Mouse (Mus musculus): ENCODE data around the gene Lgals9.
A peak's percentile ranks its signal among the peaks of the same experiment; 100 is the strongest.

The Lgals9 gene

GRCm38 (mm10) chr11:78976731-78977510 lies 7.8 kb downstream of the Lgals9 start:
- no peak for DNase-seq (ENCODE audit: low spot score in 2 of 2)

GRCm38 (mm10) chr11:78973381-78974150 lies 11.2 kb downstream of the Lgals9 start:
- peak in 1 of 2 experiments; percentile 14 for DNase-seq (ENCODE audit: low spot score in 2 of 2)

- DNase-seq (ENCODE audit: low spot score in 2 of 2): peak in 1 of 2 experiments; percentile 9
Measured at GRCm38 (mm10) chr11:78972811-78973351, 11.9 kb downstream of the Lgals9 start.

- peak in 1 of 2 experiments; percentile 2 for DNase-seq (ENCODE audit: low spot score in 2 of 2)
Measured at GRCm38 (mm10) chr11:78972328-78972727, 12.4 kb downstream of the Lgals9 start.

GRCm38 (mm10) chr11:78971746-78972145 lies 13.0 kb downstream of the Lgals9 start:
- no peak for DNase-seq (ENCODE audit: low spot score in 2 of 2)

- DNase-seq (ENCODE audit: low spot score in 2 of 2): peak in 1 of 2 experiments; percentile 14
Measured at GRCm38 (mm10) chr11:78971096-78971495, 13.7 kb downstream of the Lgals9 start.

GRCm38 (mm10) chr11:78968121-78968520 lies 16.6 kb downstream of the Lgals9 start:
- no peak for DNase-seq (ENCODE audit: low spot score in 2 of 2)

- peak in 1 of 2 experiments; percentile 31 for DNase-seq (ENCODE audit: low spot score in 2 of 2)
Measured at GRCm38 (mm10) chr11:78967371-78967770, 17.4 kb downstream of the Lgals9 start.

- no peak for DNase-seq (ENCODE audit: low spot score in 2 of 2)
Measured at GRCm38 (mm10) chr11:78961221-78961620, 23.5 kb downstream of the Lgals9 start.

GRCm38 (mm10) chr11:78959841-78960520 lies 24.8 kb downstream of the Lgals9 start:
- DNase-seq (ENCODE audit: low spot score in 2 of 2): peak in 1 of 2 experiments; percentile 37

- DNase-seq (ENCODE audit: low spot score in 2 of 2): no peak
Measured at GRCm38 (mm10) chr11:78959367-78959766, 25.4 kb downstream of the Lgals9 start.

- peak; percentile 75 to 86 for DNase-seq (ENCODE audit: low spot score in 2 of 2)
Measured at GRCm38 (mm10) chr11:78956260-78956659, 28.5 kb downstream of the Lgals9 start.

- no peak for DNase-seq (ENCODE audit: low spot score in 2 of 2)
Measured at GRCm38 (mm10) chr11:78952467-78952866, 32.3 kb downstream of the Lgals9 start.

GRCm38 (mm10) chr11:78950365-78950764 lies 34.4 kb downstream of the Lgals9 start:
- DNase-seq (ENCODE audit: low spot score in 2 of 2): no peak

- no peak for DNase-seq (ENCODE audit: low spot score in 2 of 2)
Measured at GRCm38 (mm10) chr11:78943083-78943482, 41.7 kb downstream of the Lgals9 start.

- DNase-seq (ENCODE audit: low spot score in 2 of 2): no peak
Measured at GRCm38 (mm10) chr11:78935178-78935577, 49.6 kb downstream of the Lgals9 start.

- no peak for DNase-seq (ENCODE audit: low spot score in 2 of 2)
Measured at GRCm38 (mm10) chr11:78934727-78935126, 50.0 kb downstream of the Lgals9 start.

- no peak for DNase-seq (ENCODE audit: low spot score in 2 of 2)
Measured at GRCm38 (mm10) chr11:78934307-78934706, 50.4 kb downstream of the Lgals9 start.

GRCm38 (mm10) chr11:78929345-78929744 lies 55.4 kb downstream of the Lgals9 start:
- DNase-seq (ENCODE audit: low spot score in 2 of 2): peak; percentile 77 to 97

GRCm38 (mm10) chr11:78924916-78925315 lies 59.8 kb downstream of the Lgals9 start:
- peak in 1 of 2 experiments; percentile 9 for DNase-seq (ENCODE audit: low spot score in 2 of 2)

- DNase-seq (ENCODE audit: low spot score in 2 of 2): no peak
Measured at GRCm38 (mm10) chr11:78924111-78924510, 60.6 kb downstream of the Lgals9 start.

Data from cerebellum, postnatal 4 days (tissue).